Mouse (Mus musculus) limb, embryonic 15.5 days (tissue): Measurements from ENCODE around the gene Naa38. TPM values are rescaled to one million over a fixed set of nuclear protein-coding genes. Genes with fewer than 3 reads are reported as not detected.
A peak's percentile ranks its signal among the peaks of the same experiment; 100 is the strongest.

ENCODE experiments used
- ATAC-seq: fragments of 200-750 bp; cut with Nextera tagmentation; 2 replicates; pipeline ENCODE4 v1.8.0; 2017; ENCODE audit warnings: low read depth, moderate TSS enrichment; ENCODE audit not compliant: insufficient number of reproducible peaks, low FRiP score, low TSS enrichment
- H3K27ac ChIP-seq: fragments of 300-500 bp; sonication (generic); 2 replicates; pipeline ENCODE4 v1.5.1; 2015; ENCODE audit warnings: moderate library complexity, mild to moderate bottlenecking, inconsistent platforms
- H3K27me3 ChIP-seq: fragments of 300-500 bp; sonication (generic); 2 replicates; pipeline ENCODE4 v1.6.1; 2015; ENCODE audit warnings: inconsistent platforms
- H3K36me3 ChIP-seq: fragments of 300-500 bp; sonication (generic); 2 replicates; pipeline ENCODE4 v1.6.1; 2015; ENCODE audit warnings: inconsistent platforms
- H3K4me1 ChIP-seq: fragments of 300-500 bp; sonication (generic); 2 replicates; pipeline ENCODE4 v1.6.1; 2015; ENCODE audit warnings: inconsistent platforms
- H3K4me2 ChIP-seq: fragments of 300-500 bp; sonication (generic); 2 replicates; pipeline ENCODE4 v1.6.1; 2015; ENCODE audit warnings: mild to moderate bottlenecking, inconsistent platforms
- H3K4me3 ChIP-seq: fragments of 300-500 bp; sonication (generic); 2 replicates; pipeline ENCODE4 v1.5.1; 2015; ENCODE audit warnings: mild to moderate bottlenecking, inconsistent platforms
- H3K9ac ChIP-seq: fragments of 300-500 bp; sonication (generic); 2 replicates; pipeline ENCODE4 v1.6.1; 2015; ENCODE audit warnings: inconsistent platforms
- H3K9me3 ChIP-seq: fragments of 300-500 bp; sonication (generic); 2 replicates; pipeline ENCODE4 v1.6.1; 2016; ENCODE audit warnings: inconsistent platforms
- WGBS: fragments of 180-500 bp; shearing (Covaris S2); methylation state at CpG from one replicate; pipeline ENCODE4 v1.1.7; 2015; 5-methylcytosine and 5-hydroxymethylcytosine counted together
- polyA plus RNA-seq: library from polyadenylated mRNA; unstranded; fragments of >200 nt; fragmentation: Nextera tagmentation; extraction: Ambion mirVana; gene quantifications from 2 replicates; pipeline ENCODE4 v1.2.1, GENCODE M21; 2015

Gene Naa38
- polyA plus RNA-seq, 1 experiment from 2014 or later, result 143 TPM

DNA sequence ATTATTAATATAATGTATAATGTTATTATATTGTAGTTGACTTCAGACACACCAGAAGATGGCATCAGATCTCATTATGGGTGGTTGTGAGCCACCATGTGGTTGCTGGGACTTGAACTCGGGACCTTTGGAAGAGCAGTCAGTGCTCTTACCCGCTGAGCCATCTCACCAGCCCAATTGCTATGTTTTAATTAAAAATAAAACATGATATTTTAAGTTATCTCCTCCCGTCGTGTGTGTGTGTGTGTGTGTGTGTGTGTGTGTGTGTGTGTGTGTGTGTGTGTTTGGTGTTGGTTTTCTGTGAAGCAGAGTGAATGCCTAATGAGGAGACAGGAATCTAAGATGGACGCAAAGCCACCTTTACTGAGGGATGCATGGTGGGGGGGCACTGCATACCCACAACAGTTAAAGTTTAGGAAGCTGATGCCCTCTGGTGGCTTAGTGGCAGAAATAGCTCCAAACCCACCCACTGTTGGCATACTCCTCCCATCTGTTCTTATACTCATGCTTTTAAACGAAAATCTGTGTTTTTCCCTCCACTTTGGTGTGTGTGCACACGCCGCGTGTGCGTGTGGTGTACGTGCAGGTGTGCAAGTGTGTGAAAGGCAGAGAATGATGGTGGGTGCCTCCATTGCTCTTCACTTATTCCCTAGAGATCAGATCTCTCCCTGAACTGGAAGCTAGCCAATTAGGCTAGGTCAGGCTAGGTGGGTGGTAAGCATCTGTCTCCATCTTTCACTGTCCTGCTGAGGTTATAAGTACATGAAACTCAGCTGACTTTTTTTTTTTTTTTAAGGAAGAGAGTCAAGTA is 36.7 kb downstream of the Naa38 start:
- H3K4me2 ChIP-seq, result no peak overlapping the region
- H3K4me1 ChIP-seq, result peaks cover 13% of the 10 kb centered on the region
- H3K9ac ChIP-seq, result no peak overlapping the region
- 31% methylated on average over 11 of the region's 11 CpGs for WGBS
- ATAC-seq, result peak; percentile 41; the same call in 1 of the 2 replicates
- H3K9me3 ChIP-seq, result no peaks in the 10 kb centered on the region
- no peak overlapping the region for H3K27ac ChIP-seq
- no peaks in the 10 kb centered on the region for H3K27me3 ChIP-seq
- no peak overlapping the region for H3K4me3 ChIP-seq
- H3K36me3 ChIP-seq, result no peaks in the 10 kb centered on the region

DNA sequence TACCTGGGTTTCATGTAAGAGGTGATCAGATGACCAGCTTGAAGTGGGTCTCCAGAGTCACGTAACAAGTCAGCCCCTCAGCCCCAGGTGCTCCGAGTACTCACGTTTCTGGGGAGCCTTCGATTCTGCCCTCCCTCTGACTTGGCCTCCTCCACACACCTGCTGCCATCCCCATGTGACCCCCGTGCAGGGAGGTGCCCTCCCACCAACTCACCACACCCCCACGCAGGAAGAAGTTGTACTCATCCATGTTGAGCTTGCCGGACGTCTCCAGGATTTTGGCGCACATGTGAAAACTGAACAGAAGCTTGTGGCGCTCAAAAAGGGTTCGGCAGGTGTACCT is 37.3 kb downstream of the Naa38 start:
- WGBS, result 54% methylated on average over 11 of the region's 11 CpGs
- H3K9me3 ChIP-seq, result no peaks in the 10 kb centered on the region
- no peak overlapping the region for H3K27ac ChIP-seq
- H3K36me3 ChIP-seq, result no peaks in the 10 kb centered on the region
- H3K4me1 ChIP-seq, result peaks cover 13% of the 10 kb centered on the region
- no peak for ATAC-seq
- H3K4me2 ChIP-seq, result no peak overlapping the region
- no peaks in the 10 kb centered on the region for H3K27me3 ChIP-seq
- H3K9ac ChIP-seq, result no peak overlapping the region
- no peak overlapping the region for H3K4me3 ChIP-seq

DNA sequence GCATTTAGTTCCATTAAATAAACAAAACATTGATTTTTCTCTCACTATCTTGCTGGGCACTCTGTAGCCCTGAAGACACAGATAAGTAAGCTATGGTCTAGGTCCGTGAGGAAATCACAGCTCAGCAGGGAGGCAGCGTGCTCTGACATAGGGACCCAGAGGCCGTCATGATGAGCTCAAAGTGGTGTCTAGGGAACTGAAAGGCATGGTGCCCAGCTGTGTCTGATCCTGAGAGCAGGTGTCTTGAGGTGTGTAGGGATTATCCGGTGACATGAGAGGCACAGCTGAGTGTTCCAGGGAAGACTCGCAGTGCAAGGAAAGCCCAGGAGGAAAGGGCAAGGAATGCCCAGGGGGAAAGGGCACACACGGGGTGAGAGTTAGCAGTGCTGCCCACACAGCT is 37.9 kb downstream of the Naa38 start:
- no peak overlapping the region for H3K4me2 ChIP-seq
- H3K9me3 ChIP-seq, result no peaks in the 10 kb centered on the region
- peaks cover 13% of the 10 kb centered on the region for H3K4me1 ChIP-seq
- ATAC-seq, result no peak
- no peak overlapping the region for H3K4me3 ChIP-seq
- no peaks in the 10 kb centered on the region for H3K27me3 ChIP-seq
- H3K27ac ChIP-seq, result no peak overlapping the region
- H3K36me3 ChIP-seq, result no peaks in the 10 kb centered on the region
- 63% methylated on average over 6 of the region's 6 CpGs for WGBS
- H3K9ac ChIP-seq, result no peak overlapping the region

DNA sequence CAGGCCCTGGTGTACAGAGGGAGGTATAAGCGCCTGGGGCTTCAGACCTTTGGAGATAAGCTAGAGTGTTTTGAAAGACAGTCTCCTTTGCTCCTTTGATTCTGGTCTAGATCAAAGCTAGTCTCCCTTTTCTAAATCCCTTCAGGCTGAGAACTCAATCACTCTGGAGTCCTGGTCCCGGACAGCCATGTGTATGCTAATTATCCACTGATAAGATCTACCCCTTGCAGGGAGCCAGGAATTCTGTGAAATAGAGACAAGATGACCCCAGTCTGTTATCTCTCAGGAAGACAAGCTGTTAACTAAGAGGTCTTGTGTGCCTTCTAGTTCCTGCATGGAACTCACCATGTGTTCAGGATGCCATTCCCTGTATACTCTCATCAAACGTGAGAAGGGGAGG is 42.0 kb downstream of the Naa38 start:
- no peak overlapping the region for H3K4me2 ChIP-seq
- H3K4me3 ChIP-seq, result no peak overlapping the region
- H3K9me3 ChIP-seq, result no peaks in the 10 kb centered on the region
- no peak overlapping the region for H3K27ac ChIP-seq
- no peaks in the 10 kb centered on the region for H3K36me3 ChIP-seq
- peaks cover 1% of the 10 kb centered on the region for H3K4me1 ChIP-seq
- WGBS, result 28% methylated on average over 3 of the region's 3 CpGs
- ATAC-seq, result no peak
- H3K9ac ChIP-seq, result no peak overlapping the region
- no peaks in the 10 kb centered on the region for H3K27me3 ChIP-seq

DNA sequence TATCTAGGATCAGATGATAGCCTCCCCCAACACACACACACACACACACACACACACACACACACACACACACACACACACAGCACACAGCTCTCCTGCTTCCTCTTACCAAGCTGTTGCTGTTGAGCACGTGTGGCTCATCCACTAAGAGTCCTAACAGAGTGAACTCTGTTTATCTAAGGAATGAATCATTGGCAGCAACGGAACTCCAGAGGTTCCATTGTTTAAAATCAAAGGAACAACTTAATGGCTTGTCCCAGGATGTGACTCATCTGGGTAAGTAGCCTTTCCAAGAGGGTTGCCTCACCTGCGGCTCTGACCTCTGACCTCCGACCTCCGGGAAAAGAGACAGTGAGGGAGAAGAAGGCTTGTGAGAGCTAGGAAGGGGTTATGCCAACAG is 48.0 kb downstream of the Naa38 start:
- Histone ChIP-seq H3K4me3 (no peak overlapping the region), H3K4me1 (no peaks in the 10 kb centered on the region), H3K27ac (no peak overlapping the region), H3K36me3 (no peaks in the 10 kb centered on the region), H3K9me3 (no peaks in the 10 kb centered on the region), H3K9ac (no peak overlapping the region), H3K4me2 (no peak overlapping the region), H3K27me3 (no peaks in the 10 kb centered on the region)
- WGBS, result 34% methylated on average over 5 of the region's 5 CpGs
- ATAC-seq, result no peak

Other genes starting within 250 kb of the Naa38 start
- gene Alox12b, start 238.5 kb upstream of the Naa38 start, polyA plus RNA-seq, result 53.5 and 60.5 TPM in 2 replicates
- gene Alox8, start 197.6 kb upstream of the Naa38 start, polyA plus RNA-seq, result 0.12 and 0.20 TPM in 2 replicates
- gene Gucy2e, start 158.5 kb upstream of the Naa38 start, polyA plus RNA-seq, result 0.22 TPM in 1 of 2 replicates, not detected in the other
- 18.8 and 20.6 TPM in 2 replicates for gene Cntrob, start 71.7 kb upstream of the Naa38 start, polyA plus RNA-seq
- 144 and 145 TPM in 2 replicates for gene Trappc1, start 71.5 kb upstream of the Naa38 start, polyA plus RNA-seq
- 2.2 and 2.3 TPM in 2 replicates for gene Kcnab3, start 69.2 kb upstream of the Naa38 start, polyA plus RNA-seq
- gene Rnf227, start 55.0 kb upstream of the Naa38 start, polyA plus RNA-seq, result 15.6 and 17.2 TPM in 2 replicates
- 77.4 and 89.3 TPM in 2 replicates for gene Chd3, start 26.1 kb upstream of the Naa38 start, polyA plus RNA-seq
- gene Cyb5d1, start 144 bp downstream of the Naa38 start, polyA plus RNA-seq, result 30.2 and 36.6 TPM in 2 replicates
- 18.8 and 20.4 TPM in 2 replicates for gene Tmem88, start 2.7 kb downstream of the Naa38 start, polyA plus RNA-seq
- gene Kdm6b, start 18.2 kb downstream of the Naa38 start, polyA plus RNA-seq, result 30.8 and 32.0 TPM in 2 replicates
- gene Dnah2, start 153.6 kb downstream of the Naa38 start, polyA plus RNA-seq, result 2.0 and 3.0 TPM in 2 replicates
- 27.9 and 33.2 TPM in 2 replicates for gene Efnb3, start 164.7 kb downstream of the Naa38 start, polyA plus RNA-seq
- gene Wrap53, start 184.8 kb downstream of the Naa38 start, polyA plus RNA-seq, result 23.6 and 24.8 TPM in 2 replicates
- gene Trp53, start 184.9 kb downstream of the Naa38 start, polyA plus RNA-seq, result 132 and 134 TPM in 2 replicates
- gene Atp1b2, start 210.5 kb downstream of the Naa38 start, polyA plus RNA-seq, result 8.2 and 10.5 TPM in 2 replicates
- gene Shbg, start 222.4 kb downstream of the Naa38 start, polyA plus RNA-seq, result not detected in 2 replicates
- 15.7 and 16.2 TPM in 2 replicates for gene Sat2, start 226.5 kb downstream of the Naa38 start, polyA plus RNA-seq
- 26.8 and 27.1 TPM in 2 replicates for gene Fxr2, start 237.5 kb downstream of the Naa38 start, polyA plus RNA-seq